Mouse (Mus musculus): Measurements from ENCODE around the gene Lrrc28. TPM values are rescaled to one million over a fixed set of nuclear protein-coding genes. Genes with fewer than 3 reads are reported as not detected.

Gene Lrrc28
- polyA plus RNA-seq (2021; fragmentation: Nextera tagmentation): 35.9 and 40.5 TPM in 2 replicates
- long read RNA-seq, experiment 1, partial matches to known transcripts: 3 of 31 reads
- long read RNA-seq, experiment 1, other reads (novel, unspliced or antisense): 22 of 31 reads
- long read RNA-seq, experiment 2, transcript Lrrc28-204 (9 exons, 2,761 nt): minor isoform, 8 of 158 reads
- long read RNA-seq, experiment 2, transcript Lrrc28-202 (10 exons, 2,923 nt): major isoform, 26 of 158 reads
- long read RNA-seq, experiment 2, partial matches to known transcripts: 11 of 158 reads
- long read RNA-seq, experiment 2, other reads (novel, unspliced or antisense): 110 of 158 reads

GRCm38 (mm10) chr7:67644833-67645680, at the start of gene Lrrc28:
TSS of gene Lrrc28 (minus strand) at chr7:67645268.

DNA sequence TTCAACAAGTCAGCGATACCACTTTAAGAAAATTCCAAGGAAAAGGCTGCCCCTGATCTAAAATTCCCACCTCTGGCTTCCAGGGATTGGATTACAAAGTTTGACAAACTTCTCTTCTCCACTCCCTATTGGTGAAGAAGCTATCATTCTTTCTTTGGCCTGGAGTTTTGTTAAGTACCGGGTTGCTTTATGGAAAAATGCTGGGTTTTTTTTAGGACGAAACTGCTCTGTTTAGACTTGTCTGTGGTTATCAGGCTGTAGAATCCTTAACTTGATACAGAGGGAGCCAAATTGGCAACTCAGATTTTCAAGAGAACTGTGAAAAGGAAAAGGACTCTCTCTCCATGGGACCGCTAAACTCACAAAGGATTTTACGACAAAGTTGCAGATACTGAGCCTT, 2.2 kb upstream of the Lrrc28 start, which contains the start of gene Ttc23:
Gene Ttc23, plus strand, starts transcription at position 134 of the 400 bp plus-strand sequence.

Other genes with a start within 250 kb of the Lrrc28 start
- 2.6 TPM in 2 replicates for gene Ttc23, start 2.1 kb upstream of the Lrrc28 start, polyA plus RNA-seq (2021; fragmentation: Nextera tagmentation)
- gene Synm, start 114.5 kb upstream of the Lrrc28 start, polyA plus RNA-seq (2021; fragmentation: Nextera tagmentation): 6.5 and 6.7 TPM in 2 replicates